Mouse (Mus musculus): ENCODE data around the gene Nfkbib. TPM values are rescaled to one million over a fixed set of nuclear protein-coding genes. Genes with fewer than 3 reads are reported as not detected.

Nfkbib gene
- polyA plus RNA-seq, 1 experiment from 2014 or later = 36.9 TPM

GRCm38 (mm10) chr7:28780067-28780658, 12.9 kb upstream of the Nfkbib start:
- peak; percentile 65; the same call in 1 of the 2 replicates for ATAC-seq (ENCODE audit: borderline replicate concordance, extremely low read depth, low FRiP score, low TSS enrichment)
- no peak overlapping the region for H3K27ac ChIP-seq
- no peaks in the 10 kb centered on the region for H3K27me3 ChIP-seq
- H3K4me2 ChIP-seq = no peak overlapping the region
- 0 out of 2 replicates have a peak overlapping the region, but pooled peaks have one; percentile 19 for H3K9ac ChIP-seq
- 46% methylated on average over 6 of the region's 6 CpGs for WGBS
- peaks cover 6% of the 10 kb centered on the region for H3K4me1 ChIP-seq
- H3K9me3 ChIP-seq = no peaks in the 10 kb centered on the region
- no peaks in the 10 kb centered on the region; the same call in 1 of the 2 replicates for H3K36me3 ChIP-seq
- no peak overlapping the region for H3K4me3 ChIP-seq

- Histone ChIP-seq H3K4me1 (peaks cover 6% of the 10 kb centered on the region), H3K4me2 (no peak overlapping the region), H3K27me3 (no peaks in the 10 kb centered on the region), H3K9me3 (no peaks in the 10 kb centered on the region), H3K27ac (no peak overlapping the region), H3K4me3 (no peak overlapping the region), H3K36me3 (no peaks in the 10 kb centered on the region; the same call in 1 of the 2 replicates), H3K9ac (no peak overlapping the region)
- no peak for ATAC-seq (ENCODE audit: borderline replicate concordance, extremely low read depth, low FRiP score, low TSS enrichment)
- 79% methylated on average over 9 of the region's 9 CpGs for WGBS
These were observed 11.5 kb upstream of the Nfkbib start for GRCm38 (mm10) chr7:28778825-28779224.

DNA sequence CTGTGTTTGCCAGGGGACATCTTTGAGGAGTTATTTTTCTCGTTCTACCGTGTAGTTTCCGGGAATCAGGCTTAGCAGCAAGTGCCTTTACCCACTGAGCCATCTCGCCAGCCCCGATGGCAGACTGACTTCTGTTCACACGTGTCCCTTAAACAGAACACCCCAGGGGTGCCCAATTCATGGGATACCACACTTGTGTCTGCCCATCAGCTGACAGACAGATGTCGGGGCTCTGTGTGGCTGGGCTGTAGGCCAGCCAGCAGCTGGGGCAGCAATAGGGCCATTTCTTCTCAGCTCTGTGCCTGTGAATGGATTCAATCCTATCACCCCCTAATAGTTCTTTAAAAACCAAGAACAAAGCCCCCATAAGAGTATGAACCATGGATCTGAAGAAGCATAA, 7.8 kb upstream of the Nfkbib start:
- H3K27me3 ChIP-seq = no peaks in the 10 kb centered on the region
- WGBS = 89% methylated on average over 7 of the region's 7 CpGs
- ATAC-seq (ENCODE audit: borderline replicate concordance, extremely low read depth, low FRiP score, low TSS enrichment) = no peak

GRCm38 (mm10) chr7:28774164-28774563, 6.9 kb upstream of the Nfkbib start:
- Histone ChIP-seq H3K27me3 (no peaks in the 10 kb centered on the region), H3K27ac (no peak overlapping the region), H3K36me3 (no peaks in the 10 kb centered on the region; the same call in none of the 2 replicates), H3K4me2 (no peak overlapping the region), H3K4me3 (no peak overlapping the region), H3K9ac (no peak overlapping the region), H3K4me1 (no peaks in the 10 kb centered on the region), H3K9me3 (no peaks in the 10 kb centered on the region)
- WGBS = 76% methylated on average over 12 of the region's 12 CpGs
- no peak for ATAC-seq (ENCODE audit: borderline replicate concordance, extremely low read depth, low FRiP score, low TSS enrichment)

More for the DNA sequence above, 7.8 kb upstream of the Nfkbib start:
- no peak overlapping the region for H3K9ac ChIP-seq
- no peaks in the 10 kb centered on the region; the same call in none of the 2 replicates for H3K36me3 ChIP-seq
- H3K27ac ChIP-seq = no peak overlapping the region
- H3K4me3 ChIP-seq = no peak overlapping the region
- peaks cover under 1% of the 10 kb centered on the region for H3K4me1 ChIP-seq
- H3K4me2 ChIP-seq = no peak overlapping the region
- H3K9me3 ChIP-seq = no peaks in the 10 kb centered on the region

GRCm38 (mm10) chr7:28773163-28773562, 5.9 kb upstream of the Nfkbib start:
- no peak overlapping the region for H3K9ac ChIP-seq
- no peak overlapping the region for H3K4me3 ChIP-seq
- H3K27ac ChIP-seq = no peak overlapping the region

DNA sequence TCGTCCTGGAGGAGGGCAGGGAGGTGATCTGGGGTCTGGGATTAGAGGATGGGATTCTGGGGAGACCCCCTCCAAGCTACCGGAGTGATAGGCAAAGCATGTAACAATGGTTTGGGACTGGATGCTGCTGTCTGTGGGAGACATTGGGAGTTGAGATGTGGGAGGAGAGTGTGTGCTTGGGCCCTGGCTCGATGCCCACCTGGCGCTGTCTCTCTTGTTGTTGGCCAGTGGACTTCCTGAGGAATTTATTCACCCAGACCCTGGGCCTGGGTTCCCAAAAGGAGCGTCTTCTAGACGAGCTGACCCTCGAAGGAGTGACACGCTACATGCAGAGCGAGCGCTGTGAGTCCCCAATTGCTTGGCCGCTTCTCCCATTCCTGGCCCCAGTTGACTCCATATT, 4.6 kb upstream of the Nfkbib start:
- no peaks in the 10 kb centered on the region for H3K27me3 ChIP-seq
- H3K4me3 ChIP-seq = no peak overlapping the region
- no peak overlapping the region for H3K9ac ChIP-seq
- H3K27ac ChIP-seq = no peak overlapping the region
- WGBS = 85% methylated on average over 11 of the region's 11 CpGs
- no peaks in the 10 kb centered on the region; the same call in none of the 2 replicates for H3K36me3 ChIP-seq
- no peak for ATAC-seq (ENCODE audit: borderline replicate concordance, extremely low read depth, low FRiP score, low TSS enrichment)
- H3K4me2 ChIP-seq = no peak overlapping the region
- H3K4me1 ChIP-seq = peaks cover 8% of the 10 kb centered on the region
- no peaks in the 10 kb centered on the region for H3K9me3 ChIP-seq

More at GRCm38 (mm10) chr7:28773163-28773562, 5.9 kb upstream of the Nfkbib start:
- no peaks in the 10 kb centered on the region; the same call in none of the 2 replicates for H3K36me3 ChIP-seq
- no peak overlapping the region for H3K4me2 ChIP-seq
- ATAC-seq (ENCODE audit: borderline replicate concordance, extremely low read depth, low FRiP score, low TSS enrichment) = no peak
- H3K9me3 ChIP-seq = no peaks in the 10 kb centered on the region
- H3K4me1 ChIP-seq = no peaks in the 10 kb centered on the region
- WGBS = 77% methylated on average over 3 of the region's 3 CpGs
- H3K27me3 ChIP-seq = no peaks in the 10 kb centered on the region

GRCm38 (mm10) chr7:28770309-28770708, 3.0 kb upstream of the Nfkbib start:
- Histone ChIP-seq H3K27ac (no peak overlapping the region), H3K4me3 (no peak overlapping the region), H3K9me3 (no peaks in the 10 kb centered on the region), H3K4me2 (no peak overlapping the region), H3K36me3 (no peaks in the 10 kb centered on the region; the same call in 1 of the 2 replicates), H3K27me3 (no peaks in the 10 kb centered on the region), H3K9ac (no peak overlapping the region), H3K4me1 (peaks cover 14% of the 10 kb centered on the region)
- WGBS = 80% methylated on average over 3 of the region's 3 CpGs
- no peak for ATAC-seq (ENCODE audit: borderline replicate concordance, extremely low read depth, low FRiP score, low TSS enrichment)

DNA sequence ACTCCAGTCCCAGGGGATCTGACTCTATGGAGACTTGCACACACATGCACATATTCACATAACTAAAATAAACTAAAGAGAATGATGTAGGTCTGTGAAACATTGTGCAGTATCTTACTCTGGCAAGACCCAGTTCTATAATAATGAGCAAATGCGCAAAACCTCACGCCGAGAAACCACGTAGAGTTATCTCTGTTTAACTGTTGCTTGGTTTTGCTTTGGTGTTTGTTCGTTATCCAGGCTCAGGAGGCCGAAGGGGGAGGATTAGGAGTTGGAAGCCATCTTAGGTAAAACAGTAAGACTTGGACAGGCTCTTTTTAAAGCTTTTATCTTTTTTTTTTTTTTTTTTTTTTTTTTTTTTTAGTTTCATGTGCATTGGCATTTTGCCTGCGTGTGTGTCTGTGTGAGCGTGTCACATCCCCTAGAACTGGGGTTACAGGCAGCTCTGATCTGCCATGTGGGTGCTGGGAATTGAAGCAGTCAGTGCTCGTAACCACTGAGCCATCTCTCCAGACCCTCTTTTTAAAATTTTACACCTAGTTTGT, 2.2 kb upstream of the Nfkbib start:
- no peak overlapping the region for H3K9ac ChIP-seq
- H3K4me2 ChIP-seq = no peak overlapping the region
- no peaks in the 10 kb centered on the region for H3K27me3 ChIP-seq
- no peaks in the 10 kb centered on the region; the same call in 1 of the 2 replicates for H3K36me3 ChIP-seq
- ATAC-seq (ENCODE audit: borderline replicate concordance, extremely low read depth, low FRiP score, low TSS enrichment) = no peak
- 88% methylated on average over 9 of the region's 9 CpGs for WGBS
- peaks cover 16% of the 10 kb centered on the region for H3K4me1 ChIP-seq
- H3K27ac ChIP-seq = no peak overlapping the region
- no peak overlapping the region for H3K4me3 ChIP-seq
- no peaks in the 10 kb centered on the region for H3K9me3 ChIP-seq

- WGBS = 5% methylated on average over 14 of the region's 14 CpGs
- Histone ChIP-seq H3K9me3 (no peaks in the 10 kb centered on the region), H3K4me1 (peaks cover 16% of the 10 kb centered on the region), H3K4me2 (peak overlapping the region; percentile 59), H3K27ac (no peak overlapping the region), H3K27me3 (no peaks in the 10 kb centered on the region), H3K36me3 (peaks cover 4% of the 10 kb centered on the region; the same call in 1 of the 2 replicates), H3K9ac (peak overlapping the region; percentile 49), H3K4me3 (peak overlapping the region; percentile 70)
- no peak for ATAC-seq (ENCODE audit: borderline replicate concordance, extremely low read depth, low FRiP score, low TSS enrichment)
These were observed 402 bp downstream of the Nfkbib start for GRCm38 (mm10) chr7:28766910-28767309.

DNA sequence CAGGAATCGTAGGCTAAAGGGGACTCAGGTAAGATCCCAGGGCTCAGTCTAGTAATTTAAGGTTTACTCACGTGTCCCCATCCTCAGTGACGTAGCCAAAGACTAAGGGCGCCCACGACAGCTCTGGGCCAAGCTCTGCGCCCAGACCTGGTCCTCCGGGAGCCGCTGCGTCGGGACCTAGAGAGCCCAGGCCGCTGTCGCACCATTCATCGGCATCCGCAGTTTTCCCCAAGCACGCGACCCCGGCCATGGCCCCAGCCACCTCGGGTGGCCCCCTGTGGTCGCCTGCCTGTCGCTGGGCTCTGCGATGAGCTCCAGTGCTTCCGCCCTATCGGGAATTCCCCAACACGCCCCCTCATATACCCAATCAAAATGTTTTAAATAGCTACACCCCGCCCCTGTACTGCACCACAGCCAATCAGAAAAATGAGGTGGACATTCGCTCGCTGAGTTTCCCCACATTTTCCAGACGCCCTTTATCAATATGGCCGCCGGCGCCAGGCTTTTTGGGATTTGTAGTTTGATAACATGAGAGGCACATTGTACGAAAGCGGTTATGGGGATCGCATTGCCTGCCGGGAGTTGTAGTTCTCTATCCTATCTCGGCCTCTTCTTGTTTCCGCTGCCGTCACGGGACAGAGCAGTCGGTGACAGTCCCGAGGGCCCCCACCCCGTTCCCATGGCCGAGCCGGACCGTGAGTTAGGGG, 986 bp downstream of the Nfkbib start, which contains the start of gene Sirt2:
Gene Sirt2, plus strand, starts transcription at position 563 of the 707 bp plus-strand sequence.
- Histone ChIP-seq H3K27ac (no peak within 1 kb of the TSS), H3K9ac (peak within 1 kb of the TSS; percentile 59), H3K27me3 (no peaks in the 10 kb centered on the region), H3K4me2 (peak within 1 kb of the TSS; percentile 63), H3K9me3 (no peaks in the 10 kb centered on the region), H3K4me3 (peak within 1 kb of the TSS; percentile 70), H3K4me1 (peaks cover 16% of the 10 kb centered on the region), H3K36me3 (peaks cover 10% of the 10 kb centered on the region; the same call in 1 of the 2 replicates)
- peak; percentile 99 for ATAC-seq (ENCODE audit: borderline replicate concordance, extremely low read depth, low FRiP score, low TSS enrichment)
- under 1% methylated on average over 45 of the region's 45 CpGs for WGBS

DNA sequence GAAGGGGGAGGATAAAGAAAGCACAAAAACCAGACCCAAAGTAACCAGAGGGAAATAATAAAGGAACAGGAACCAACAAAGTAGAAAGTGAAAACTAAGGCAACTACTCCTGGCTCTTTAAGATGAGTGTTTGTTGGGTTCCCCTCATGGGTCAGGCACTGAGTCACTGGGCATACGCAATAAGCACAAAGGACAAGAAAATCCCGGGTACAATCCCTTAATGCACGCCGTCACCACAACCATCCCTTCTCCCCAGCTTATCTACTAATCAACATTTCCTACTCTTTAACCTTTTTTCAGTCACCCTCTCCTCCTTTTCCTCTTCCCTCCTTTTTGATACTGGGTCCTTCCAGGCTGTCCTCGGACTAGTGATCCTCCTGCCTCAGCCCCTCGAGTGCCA, 2.1 kb downstream of the Nfkbib start:
- no peak for ATAC-seq (ENCODE audit: borderline replicate concordance, extremely low read depth, low FRiP score, low TSS enrichment)
- Histone ChIP-seq H3K9me3 (no peaks in the 10 kb centered on the region), H3K4me2 (peak overlapping the region; percentile 63), H3K4me1 (peaks cover 16% of the 10 kb centered on the region), H3K9ac (no peak overlapping the region), H3K27ac (no peak overlapping the region), H3K27me3 (no peaks in the 10 kb centered on the region), H3K4me3 (peak overlapping the region; percentile 70), H3K36me3 (peaks cover 16% of the 10 kb centered on the region; the same call in 1 of the 2 replicates)
- WGBS = 76% methylated on average over 6 of the region's 6 CpGs

- Histone ChIP-seq H3K36me3 (peaks cover 25% of the 10 kb centered on the region; the same call in 1 of the 2 replicates), H3K9ac (no peak overlapping the region), H3K27ac (no peak overlapping the region), H3K9me3 (no peaks in the 10 kb centered on the region), H3K4me3 (no peak overlapping the region), H3K4me1 (peaks cover 8% of the 10 kb centered on the region), H3K27me3 (no peaks in the 10 kb centered on the region), H3K4me2 (no peak overlapping the region)
- ATAC-seq (ENCODE audit: borderline replicate concordance, extremely low read depth, low FRiP score, low TSS enrichment) = no peak
- WGBS = 84% methylated on average over 9 of the region's 9 CpGs
These were observed 5.4 kb downstream of the Nfkbib start for GRCm38 (mm10) chr7:28761907-28762306.

All from lung, embryonic 15.5 days (tissue).